Mouse (Mus musculus): ENCODE data around the gene Mydgf. TPM values are rescaled to one million over a fixed set of nuclear protein-coding genes. Genes with fewer than 3 reads are reported as not detected.

Gene Mydgf
- polyA plus RNA-seq, 2 experiments = 37.3 to 50.3 TPM

DNA sequence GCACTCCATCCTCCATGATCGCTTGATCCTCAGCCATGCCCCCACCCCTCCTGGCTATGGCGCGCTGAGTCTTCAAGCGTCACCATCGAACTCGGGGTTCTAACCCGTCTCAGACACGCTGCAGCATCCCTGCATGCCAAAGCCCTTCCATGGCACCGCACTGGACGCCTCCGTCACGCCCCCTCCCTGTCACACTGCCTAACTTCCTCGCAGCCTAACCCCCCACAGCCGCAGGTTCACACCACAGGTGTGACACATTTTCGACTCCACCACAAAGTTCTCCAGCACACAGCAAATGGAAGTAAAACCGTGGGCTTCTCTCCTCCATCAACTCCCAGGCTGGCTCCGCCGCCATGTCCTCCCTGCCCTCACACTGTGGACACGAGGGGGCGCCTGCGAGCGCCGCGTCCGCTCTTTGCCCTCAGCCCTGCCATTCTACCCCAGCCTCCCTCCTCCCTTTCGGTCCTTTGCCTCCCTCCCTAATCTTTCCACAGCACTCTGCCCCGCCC, 49.2 kb downstream of the Mydgf start:
- H3K4me3 ChIP-seq (ENCODE audit: insufficient read depth in 1 of 2, low read depth in 2 of 2, low read length in 2 of 2) = peak overlapping the region; percentile 48
- peaks cover 7% of the 10 kb centered on the region for H3K27me3 ChIP-seq (ENCODE audit: control insufficient read depth, insufficient read depth, low read length)
- peaks cover 4 to 12% of the 10 kb centered on the region in 2 experiments; a peak in 3 of 4 replicates for H3K4me1 ChIP-seq (replicated peaks; ENCODE audit: control insufficient read depth in 2 of 2, insufficient read depth in 2 of 2, low read length in 1 of 2)
- DNase-seq (ENCODE audit: low read depth in 3 of 3, low spot score in 3 of 3) (peak; percentile 26 to 39 (median 32)), ATAC-seq (ENCODE audit: insufficient read depth) (peak; percentile 57)
- H3K9me3 ChIP-seq (ENCODE audit: control insufficient read depth, low read length) = no peaks in the 10 kb centered on the region
- peak overlapping the region; percentile 78 for H3K4me2 ChIP-seq (ENCODE audit: low read depth)
- TF ChIP-seq EP300 (IDR thresholded peaks at IDR 0.05; ENCODE audit: low read depth) (no peak), CTCF (IDR thresholded peaks at IDR 0.05; ENCODE audit: low read depth) (peak; percentile 96)
- 0 out of 2 replicates have a peak overlapping the region, but pooled peaks have one; percentile 21 for H3K9ac ChIP-seq (replicated peaks)
- 2% methylated on average over 27 of the region's 27 CpGs for WGBS (ENCODE audit: insufficient replicate concordance)
- no peak overlapping the region for H3K27ac ChIP-seq
- H3K36me3 ChIP-seq (replicated peaks; ENCODE audit: control insufficient read depth, insufficient read depth, low read depth) = no peaks in the 10 kb centered on the region

- ATAC-seq (ENCODE audit: insufficient read depth) (peak; percentile 76), DNase-seq (ENCODE audit: low read depth in 3 of 3, low spot score in 3 of 3) (peak in 2 of 3 experiments; percentile 41 to 54)
- H3K4me3 ChIP-seq (ENCODE audit: insufficient read depth in 1 of 2, low read depth in 2 of 2, low read length in 2 of 2) = peak overlapping the region; percentile 48
- H3K27me3 ChIP-seq (ENCODE audit: control insufficient read depth, insufficient read depth, low read length) = no peaks in the 10 kb centered on the region; the same call in 1 of the 2 replicates
- WGBS (ENCODE audit: insufficient replicate concordance) = 5% methylated on average over 20 of the region's 21 CpGs
- H3K4me1 ChIP-seq (replicated peaks; ENCODE audit: control insufficient read depth in 2 of 2, insufficient read depth in 2 of 2, low read length in 1 of 2) = peaks cover 4 to 12% of the 10 kb centered on the region in 2 experiments; a peak in 3 of 4 replicates
- no peak overlapping the region for H3K9ac ChIP-seq (replicated peaks)
- H3K36me3 ChIP-seq (replicated peaks; ENCODE audit: control insufficient read depth, insufficient read depth, low read depth) = no peaks in the 10 kb centered on the region
- H3K4me2 ChIP-seq (ENCODE audit: low read depth) = peak overlapping the region; percentile 78
- TF ChIP-seq EP300 (IDR thresholded peaks at IDR 0.05; ENCODE audit: low read depth) (no peak), CTCF (IDR thresholded peaks at IDR 0.05; ENCODE audit: low read depth) (no peak)
- H3K27ac ChIP-seq = peak overlapping the region; percentile 27; the same call in 1 of the 2 replicates
- H3K9me3 ChIP-seq (ENCODE audit: control insufficient read depth, low read length) = no peaks in the 10 kb centered on the region
Measured at GRCm38 (mm10) chr17:56133457-56134363, 50.0 kb downstream of the Mydgf start.

- peaks cover 4 to 12% of the 10 kb centered on the region in 2 experiments; a peak in 3 of 4 replicates for H3K4me1 ChIP-seq (replicated peaks; ENCODE audit: control insufficient read depth in 2 of 2, insufficient read depth in 2 of 2, low read length in 1 of 2)
- no peaks in the 10 kb centered on the region for H3K36me3 ChIP-seq (replicated peaks; ENCODE audit: control insufficient read depth, insufficient read depth, low read depth)
- peak overlapping the region; percentile 78; the same call in 1 of the 2 replicates for H3K4me2 ChIP-seq (ENCODE audit: low read depth)
- H3K4me3 ChIP-seq (ENCODE audit: insufficient read depth in 1 of 2, low read depth in 2 of 2, low read length in 2 of 2) = no peak overlapping the region
- no peaks in the 10 kb centered on the region for H3K9me3 ChIP-seq (ENCODE audit: control insufficient read depth, low read length)
- no peaks in the 10 kb centered on the region for H3K27me3 ChIP-seq (ENCODE audit: control insufficient read depth, insufficient read depth, low read length)
- TF ChIP-seq EP300 (IDR thresholded peaks at IDR 0.05; ENCODE audit: low read depth) (no peak), CTCF (IDR thresholded peaks at IDR 0.05; ENCODE audit: low read depth) (peak; percentile 93)
- H3K9ac ChIP-seq (replicated peaks) = no peak overlapping the region
- peak in 2 of 3 experiments; percentile 30 to 47 for DNase-seq (ENCODE audit: low read depth in 3 of 3, low spot score in 3 of 3)
- no peak overlapping the region for H3K27ac ChIP-seq
- no peak for ATAC-seq (ENCODE audit: insufficient read depth)
- WGBS (ENCODE audit: insufficient replicate concordance) = 4% methylated on average over 14 of the region's 14 CpGs
Measured at GRCm38 (mm10) chr17:56132661-56133060, 51.1 kb downstream of the Mydgf start.

GRCm38 (mm10) chr17:56131814-56132213, 51.9 kb downstream of the Mydgf start:
- H3K36me3 ChIP-seq (replicated peaks; ENCODE audit: control insufficient read depth, insufficient read depth, low read depth) = no peaks in the 10 kb centered on the region
- H3K4me3 ChIP-seq (ENCODE audit: insufficient read depth in 1 of 2, low read depth in 2 of 2, low read length in 2 of 2) = no peak overlapping the region
- peaks cover 4 to 12% of the 10 kb centered on the region in 2 experiments; a peak in 3 of 4 replicates for H3K4me1 ChIP-seq (replicated peaks; ENCODE audit: control insufficient read depth in 2 of 2, insufficient read depth in 2 of 2, low read length in 1 of 2)
- H3K27ac ChIP-seq = no peak overlapping the region
- H3K9ac ChIP-seq (replicated peaks) = no peak overlapping the region
- 33% methylated on average over 7 of the region's 7 CpGs for WGBS (ENCODE audit: insufficient replicate concordance)
- no peak for ATAC-seq (ENCODE audit: insufficient read depth)
- H3K9me3 ChIP-seq (ENCODE audit: control insufficient read depth, low read length) = no peaks in the 10 kb centered on the region
- H3K27me3 ChIP-seq (ENCODE audit: control insufficient read depth, insufficient read depth, low read length) = no peaks in the 10 kb centered on the region
- peak; percentile 42 to 46 (median 46) for DNase-seq (ENCODE audit: low read depth in 3 of 3, low spot score in 3 of 3)
- H3K4me2 ChIP-seq (ENCODE audit: low read depth) = no peak overlapping the region
- TF ChIP-seq CTCF (IDR thresholded peaks at IDR 0.05; ENCODE audit: low read depth) (peak; percentile 93), EP300 (IDR thresholded peaks at IDR 0.05; ENCODE audit: low read depth) (no peak)

DNA sequence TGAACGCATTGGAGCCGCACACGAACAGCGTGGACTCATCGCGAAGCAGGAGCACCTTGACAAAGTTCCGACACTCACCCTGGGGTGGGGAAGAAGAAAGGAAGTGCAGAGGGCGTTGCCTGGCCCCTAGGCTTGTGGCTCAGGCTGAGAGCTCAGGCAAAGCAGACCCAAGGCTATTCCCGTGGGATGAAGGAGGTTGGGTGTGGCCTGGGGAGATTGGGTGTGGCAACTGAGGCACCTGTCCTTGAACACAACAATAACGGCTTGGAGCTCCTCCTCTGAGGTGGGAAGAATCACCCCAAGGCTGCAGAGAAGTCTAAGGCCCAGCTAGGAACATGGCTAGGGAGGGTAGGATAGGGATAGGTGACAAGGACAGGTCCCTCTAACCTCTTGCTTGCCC, 52.6 kb downstream of the Mydgf start:
- Histone ChIP-seq H3K4me1 (replicated peaks; ENCODE audit: control insufficient read depth in 2 of 2, insufficient read depth in 2 of 2, low read length in 1 of 2) (peaks cover 4 to 12% of the 10 kb centered on the region in 2 experiments; a peak in 3 of 4 replicates), H3K36me3 (replicated peaks; ENCODE audit: control insufficient read depth, insufficient read depth, low read depth) (no peaks in the 10 kb centered on the region), H3K9ac (replicated peaks) (no peak overlapping the region), H3K4me3 (ENCODE audit: insufficient read depth in 1 of 2, low read depth in 2 of 2, low read length in 2 of 2) (no peak overlapping the region), H3K9me3 (ENCODE audit: control insufficient read depth, low read length) (no peaks in the 10 kb centered on the region), H3K27ac (no peak overlapping the region), H3K27me3 (ENCODE audit: control insufficient read depth, insufficient read depth, low read length) (no peaks in the 10 kb centered on the region), H3K4me2 (ENCODE audit: low read depth) (no peak overlapping the region)
- TF ChIP-seq EP300 (IDR thresholded peaks at IDR 0.05; ENCODE audit: low read depth) = no peak
- no peak for TF ChIP-seq CTCF (IDR thresholded peaks at IDR 0.05; ENCODE audit: low read depth)
- DNase-seq (ENCODE audit: low read depth in 3 of 3, low spot score in 3 of 3) (no peak), ATAC-seq (ENCODE audit: insufficient read depth) (no peak)
- 85% methylated on average over 10 of the region's 10 CpGs for WGBS (ENCODE audit: insufficient replicate concordance)

All from liver, embryonic 14.5 days (tissue).